Mouse (Mus musculus) lung, postnatal 0 days (tissue): ENCODE measurements around the gene Cuedc2.

Experiments
- CTCF ChIP-seq: IDR thresholded peaks from 2 replicates; pipeline ENCODE4 v1.5.1; 2016; ENCODE audit warnings: antibody characterized with exemption, mild to moderate bottlenecking
- EP300 ChIP-seq: IDR thresholded peaks from 2 replicates; pipeline ENCODE4 v1.6.1; 2016; ENCODE audit warnings: antibody characterized with exemption, mild to moderate bottlenecking, control low read depth

DNA sequence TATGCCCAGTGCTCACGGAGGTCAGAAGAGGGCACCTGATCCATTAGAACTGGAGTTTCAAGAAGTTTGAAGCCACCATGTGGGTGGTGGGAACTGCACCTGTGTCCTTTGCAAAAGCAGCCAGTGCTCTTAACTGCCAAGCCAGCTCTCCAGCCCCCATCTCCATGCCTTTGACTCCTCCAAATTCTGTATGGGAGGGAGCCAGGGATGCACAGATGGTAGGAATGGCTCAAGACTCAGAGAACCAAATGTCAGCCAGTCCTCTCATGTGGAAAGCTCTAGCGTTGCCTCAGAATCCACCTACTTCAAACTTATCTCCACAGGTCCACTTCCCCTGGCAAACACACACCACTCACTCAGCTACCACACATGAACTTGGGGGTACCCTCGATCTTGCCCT, 4.6 kb downstream of the Cuedc2 start:
- TF ChIP-seq CTCF (no peak), EP300 (no peak)
